Mouse (Mus musculus): ENCODE results near the gene Zfp354a.
"Not testable (repeated sequence)": the region's sequence is repeated elsewhere in the genome, so short reads cannot be mapped to it uniquely, and the experiment has no call there.

Zfp354a gene

DNA sequence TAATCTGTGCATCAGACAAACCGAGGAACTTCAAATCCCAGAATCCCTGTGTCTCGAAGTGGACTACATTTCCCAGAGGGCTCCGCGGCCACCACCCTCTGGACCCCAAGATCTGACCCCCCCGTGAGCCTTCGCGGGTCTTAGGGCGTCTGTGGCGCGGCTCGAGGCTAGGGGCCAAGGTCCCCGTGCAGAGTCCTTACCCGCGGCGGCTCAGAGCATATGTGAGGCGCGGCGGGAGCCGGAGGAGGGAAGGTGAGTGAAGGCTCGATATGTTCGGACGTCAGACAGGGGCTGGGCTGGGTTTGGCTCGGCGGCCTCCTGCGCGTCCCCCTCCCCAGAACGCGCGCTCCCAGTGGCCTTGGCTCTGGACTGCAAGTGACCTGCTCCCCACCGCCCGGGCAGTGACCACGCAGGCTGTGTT is at the start of gene Zfp354a:
TSS of gene Zfp354a (plus strand) at position 107 of the 421 bp plus-strand sequence.
- no peak for DNase-seq (ENCODE audit: low read depth, low spot score)

DNA sequence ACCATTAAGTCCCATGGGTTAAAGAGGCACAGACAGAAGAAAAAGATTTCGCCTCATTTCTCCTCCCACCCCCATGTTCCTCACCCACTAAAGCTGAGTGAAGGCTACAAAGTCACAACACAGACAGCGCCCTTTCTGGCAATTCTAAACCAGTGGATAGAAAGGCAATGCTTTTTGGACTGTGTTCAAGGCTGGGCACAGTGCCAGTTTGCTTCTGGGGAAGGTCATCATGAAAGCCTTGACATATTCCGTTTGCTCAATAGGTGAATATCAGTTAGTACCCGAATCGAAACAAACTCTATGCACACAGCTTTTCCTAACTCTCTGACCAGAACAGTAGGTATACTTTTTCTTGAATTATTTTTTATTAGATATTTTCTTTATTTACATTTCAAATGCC is 47.2 kb upstream of the Zfp354a start:
- DNase-seq (ENCODE audit: low read depth, low spot score) = no peak

DNA sequence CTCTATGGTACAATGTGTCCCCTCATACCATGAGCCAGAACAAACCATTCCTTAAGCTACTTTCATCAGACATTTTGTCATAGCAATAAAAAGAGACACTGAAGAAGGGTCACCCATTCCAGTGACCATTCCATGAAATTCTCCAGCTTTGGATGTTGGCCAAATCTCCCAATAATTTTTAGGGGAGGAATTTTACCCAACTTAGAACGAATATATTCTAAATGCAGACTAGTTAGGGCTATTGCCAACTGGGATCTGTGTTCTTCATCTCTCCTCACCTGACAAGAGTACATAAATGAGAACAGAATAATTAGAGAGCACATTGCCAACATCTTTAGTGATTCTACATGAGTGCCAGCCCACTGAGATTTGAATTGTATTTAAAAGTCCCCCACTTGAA is 45.1 kb upstream of the Zfp354a start, which contains the start of gene Olfr54:
TSS of gene Olfr54 (plus strand) at position 301 of the 400 bp plus-strand sequence.
- no peak for DNase-seq (ENCODE audit: low read depth, low spot score)

DNA sequence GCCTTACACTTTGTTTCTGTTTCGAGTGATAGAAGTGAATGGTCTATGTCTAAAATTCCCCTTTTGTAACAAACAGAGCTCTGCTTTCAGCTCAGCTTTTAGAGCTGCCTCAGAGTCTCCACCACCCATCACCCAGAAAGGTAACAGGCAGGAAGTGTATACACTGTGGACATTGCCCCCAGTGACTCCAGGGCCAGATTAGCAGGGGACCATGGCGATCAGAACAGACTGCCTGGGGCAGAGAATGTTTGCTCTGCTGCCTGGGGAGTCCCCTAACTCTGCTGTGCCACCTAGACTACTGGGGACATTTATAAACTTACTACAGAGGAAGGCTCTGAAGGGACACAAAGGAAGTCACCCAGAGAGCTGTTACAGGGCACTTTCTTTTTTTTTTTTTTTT is 42.7 kb upstream of the Zfp354a start:
- no peak for DNase-seq (ENCODE audit: low read depth, low spot score)

DNA sequence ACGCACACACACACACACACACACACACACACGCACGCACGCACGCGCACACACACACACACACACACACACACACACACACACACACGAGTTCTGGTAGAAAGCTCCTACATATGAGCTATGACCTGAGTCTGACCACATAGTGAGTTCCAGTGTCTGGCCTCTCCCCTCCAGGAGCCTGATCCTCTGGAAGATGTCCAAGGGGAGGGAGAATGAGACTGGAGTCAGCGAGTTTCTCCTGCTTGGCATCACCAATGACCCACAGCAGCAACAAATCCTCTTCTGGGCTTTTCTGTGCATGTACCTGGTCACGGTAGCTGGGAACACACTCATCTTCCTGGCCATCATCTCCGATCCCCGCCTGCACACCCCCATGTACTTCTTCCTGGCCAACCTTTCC is 32.2 kb upstream of the Zfp354a start:
- not testable (repeated sequence) for DNase-seq (ENCODE audit: low read depth, low spot score)

DNA sequence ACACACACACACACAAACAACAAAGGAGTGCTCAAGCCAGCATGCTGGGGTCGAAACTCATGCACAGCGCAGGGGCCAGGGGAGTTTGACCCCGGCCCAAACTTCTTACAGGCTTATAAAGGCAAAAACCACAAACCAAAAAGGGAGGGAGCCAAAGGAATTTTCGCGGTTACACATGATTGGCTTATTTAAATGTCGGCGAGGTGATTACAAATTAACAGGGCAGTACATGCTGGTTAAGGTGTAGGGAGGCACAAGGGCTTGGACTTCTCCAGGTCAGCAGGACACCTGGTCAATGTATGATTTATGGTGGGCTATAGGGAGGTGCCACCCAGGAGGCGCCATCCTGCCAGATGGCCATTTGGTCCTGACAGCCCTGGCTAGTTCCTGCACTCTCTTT is 29.7 kb upstream of the Zfp354a start:
- not testable (repeated sequence) for DNase-seq (ENCODE audit: low read depth, low spot score)

DNA sequence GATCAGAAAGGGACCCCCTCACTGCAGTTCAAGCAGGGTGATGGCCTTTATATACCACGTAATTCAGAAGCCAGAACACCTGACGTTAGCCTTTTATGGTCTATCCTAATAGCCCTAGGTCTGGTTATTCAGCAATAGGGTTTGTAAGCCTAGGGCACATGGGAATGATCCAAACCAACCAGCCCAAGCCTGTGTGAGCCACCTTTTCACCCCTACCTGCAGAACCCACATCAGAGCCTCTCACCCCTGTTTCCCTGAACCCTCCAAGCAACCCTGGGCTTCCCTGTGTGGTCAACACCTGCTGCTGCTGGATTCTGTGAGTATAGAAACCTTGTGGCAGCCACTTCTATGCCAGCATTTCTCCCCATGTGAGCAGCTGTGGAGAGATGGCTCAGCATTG is 28.8 kb upstream of the Zfp354a start:
- DNase-seq (ENCODE audit: low read depth, low spot score) = no peak

DNA sequence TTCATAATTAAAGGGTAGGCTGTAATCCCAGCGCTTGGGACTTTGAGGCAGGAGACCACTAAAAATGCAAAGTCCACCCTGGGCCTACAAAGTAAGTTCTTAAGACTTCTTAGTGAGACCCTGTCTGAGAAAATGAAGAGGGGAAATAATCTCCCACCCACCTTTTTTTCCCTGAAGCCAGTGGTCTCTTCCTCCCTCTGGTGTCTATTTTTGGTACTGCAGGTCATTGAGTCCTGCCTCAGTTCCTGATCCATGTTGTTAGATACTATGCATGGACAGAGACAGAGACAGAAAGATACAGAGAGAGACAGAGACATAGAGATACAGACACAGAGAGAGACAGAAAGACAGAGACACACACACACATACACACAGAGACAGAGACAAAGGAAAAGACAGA is 26.2 kb upstream of the Zfp354a start:
- peak; percentile 46 for DNase-seq (ENCODE audit: low read depth, low spot score)

DNA sequence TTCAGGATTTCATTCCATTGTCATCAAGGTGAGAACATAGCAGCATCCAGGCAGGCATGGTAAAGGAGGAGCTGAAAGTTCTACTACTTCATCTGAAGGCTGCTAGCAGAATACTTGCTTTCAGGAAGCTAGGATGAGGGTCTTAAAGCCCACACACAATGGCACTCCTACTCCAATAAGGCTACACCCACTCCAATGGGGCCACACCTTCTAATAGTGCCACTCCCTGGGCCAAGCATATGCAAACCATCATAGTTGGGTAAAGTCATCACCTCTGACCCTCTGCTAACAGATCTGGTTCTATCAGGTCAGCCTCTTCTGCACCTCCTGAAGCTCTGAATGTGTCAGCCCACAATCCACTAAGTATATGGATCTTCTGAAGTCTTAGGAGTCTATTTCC is 24.9 kb upstream of the Zfp354a start:
- DNase-seq (ENCODE audit: low read depth, low spot score) = not testable (repeated sequence)

DNA sequence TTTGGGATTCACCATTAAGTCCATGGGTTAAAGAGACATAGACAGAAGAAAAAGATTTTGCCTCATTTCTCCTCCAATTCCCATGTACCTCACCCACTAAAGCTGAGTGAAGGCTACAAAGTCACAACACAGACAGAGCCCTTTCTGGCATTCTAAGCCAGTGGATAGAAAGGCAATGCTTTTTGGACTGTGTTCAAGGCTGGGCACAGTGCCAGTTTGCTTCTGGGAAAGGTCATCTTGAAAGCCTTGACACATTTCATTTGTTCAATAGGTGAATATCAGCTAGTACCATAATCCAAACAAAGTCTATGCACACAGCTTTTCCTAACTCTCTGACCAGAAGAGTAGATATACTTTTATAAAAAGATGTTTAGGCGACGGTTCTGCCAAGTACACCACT is 23.1 kb upstream of the Zfp354a start:
- DNase-seq (ENCODE audit: low read depth, low spot score) = no peak

DNA sequence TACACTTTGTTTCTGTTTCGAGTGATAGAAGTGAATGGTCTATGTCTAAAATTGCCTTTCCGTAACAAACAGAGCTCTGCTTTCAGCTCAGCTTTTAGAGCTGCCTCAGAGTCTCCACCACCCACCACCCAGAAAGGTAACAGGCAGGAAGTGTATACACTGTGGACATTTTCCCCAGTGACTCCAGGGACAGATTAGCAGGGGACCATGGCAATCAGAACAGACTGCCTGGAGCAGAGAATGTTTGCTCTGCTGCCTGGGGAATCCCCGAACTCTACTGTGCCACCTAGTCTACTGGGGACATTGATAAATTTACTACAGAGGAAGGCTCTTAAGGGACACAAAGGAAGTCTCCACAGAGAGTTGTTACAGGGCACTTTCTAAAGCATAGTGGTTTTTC is 14.3 kb upstream of the Zfp354a start:
- not testable (repeated sequence) for DNase-seq (ENCODE audit: low read depth, low spot score)

DNA sequence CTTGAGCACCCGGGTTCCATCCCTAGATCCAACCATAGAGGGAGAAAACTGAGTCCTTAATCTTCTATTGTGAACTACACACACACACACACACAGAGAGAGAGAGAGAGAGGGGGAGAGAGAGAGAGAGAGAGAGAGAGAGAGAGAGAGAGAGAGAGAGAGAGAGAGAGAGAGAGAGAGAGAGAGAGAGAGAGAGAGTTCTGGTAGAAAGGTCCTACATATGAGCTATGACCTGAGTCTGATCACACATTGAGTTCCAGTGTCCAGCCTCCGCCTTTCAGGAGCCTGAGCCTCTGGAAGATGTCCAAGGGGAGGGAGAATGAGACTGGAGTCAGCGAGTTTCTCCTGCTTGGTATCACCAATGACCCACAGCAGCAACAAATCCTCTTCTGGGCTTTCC is 11.2 kb upstream of the Zfp354a start, which contains the start of gene Olfr1375:
TSS of gene Olfr1375 (plus strand) at position 301 of the 400 bp plus-strand sequence.
- not testable (repeated sequence) for DNase-seq (ENCODE audit: low read depth, low spot score)

DNA sequence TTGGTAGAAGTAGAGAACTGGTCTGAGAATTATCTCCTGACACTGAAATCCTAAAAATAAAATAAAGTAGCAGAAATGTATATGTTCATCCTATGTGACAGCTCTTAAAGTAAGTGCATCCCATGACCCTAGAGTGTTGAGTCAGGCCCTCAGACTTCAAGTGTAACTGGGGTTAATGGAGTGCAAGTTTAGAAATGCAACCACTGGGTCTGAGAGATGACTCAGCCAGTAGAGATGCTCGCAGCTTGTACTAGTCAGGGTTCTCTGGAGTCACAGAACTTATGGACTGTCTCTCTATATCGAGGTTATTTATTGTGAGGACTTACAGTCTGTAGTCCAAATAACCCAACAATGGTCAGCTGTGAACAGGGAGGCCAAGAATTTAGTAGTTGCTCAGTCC is 7.4 kb upstream of the Zfp354a start:
- no peak for DNase-seq (ENCODE audit: low read depth, low spot score)

DNA sequence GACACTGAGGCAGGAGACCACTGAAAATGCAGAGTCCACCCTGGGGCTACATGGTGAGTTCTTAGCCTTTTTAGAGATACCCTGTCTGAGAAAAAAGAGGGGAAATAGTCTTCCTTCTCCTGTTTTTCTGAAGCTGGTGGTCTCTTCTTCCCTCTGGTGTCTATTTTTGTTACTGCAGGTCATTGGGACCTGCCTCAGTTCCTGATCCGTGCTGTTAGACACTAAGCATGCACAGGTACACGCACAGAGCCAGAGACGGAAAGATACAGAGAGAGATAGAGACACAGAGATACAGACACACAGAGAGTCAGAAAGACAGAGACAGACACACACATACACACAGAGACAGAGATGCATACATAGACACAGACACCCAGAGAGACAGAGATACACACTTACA is 5.8 kb upstream of the Zfp354a start:
- DNase-seq (ENCODE audit: low read depth, low spot score) = no peak

DNA sequence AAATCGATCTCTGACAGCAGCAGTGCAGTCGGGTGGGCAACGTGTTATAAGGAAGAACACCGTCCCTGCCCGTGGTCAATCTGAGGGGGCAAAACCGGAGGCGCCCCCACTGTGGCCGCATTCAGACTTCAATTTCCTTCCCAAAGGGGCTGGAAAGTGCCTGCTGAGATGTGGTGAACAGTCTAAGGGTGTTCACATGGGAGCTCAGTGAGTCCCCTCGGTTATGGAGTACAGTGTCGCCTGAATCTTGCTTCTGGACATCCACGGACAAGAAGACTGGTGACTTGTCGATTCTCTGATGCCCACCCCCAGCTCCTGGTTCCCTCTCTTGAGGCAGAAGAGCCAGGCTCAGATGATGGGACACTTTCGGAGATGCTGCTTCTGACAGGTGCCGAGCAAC is 583 bp downstream of the Zfp354a start:
- no peak for DNase-seq (ENCODE audit: low read depth, low spot score)

DNA sequence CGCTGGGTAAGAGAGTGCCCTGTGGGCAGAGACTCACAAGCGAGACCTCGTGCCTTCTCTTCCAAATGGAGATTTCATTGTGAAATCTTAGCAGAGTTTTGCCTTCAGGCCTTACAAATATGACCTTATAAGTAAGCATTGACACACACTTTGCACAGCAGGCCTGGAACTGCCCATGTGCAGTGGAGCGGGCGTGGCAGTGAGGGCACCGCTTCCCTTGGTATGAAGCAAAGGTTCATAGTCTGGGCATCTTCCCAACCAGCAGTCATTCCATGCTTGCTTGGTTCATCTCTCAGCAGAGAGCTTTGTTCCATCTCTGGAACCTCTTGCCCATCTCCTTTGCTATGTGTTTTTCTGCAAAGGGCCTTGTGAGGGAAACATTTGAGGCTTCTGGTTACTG is 1.9 kb downstream of the Zfp354a start:
- no peak for DNase-seq (ENCODE audit: low read depth, low spot score)

DNA sequence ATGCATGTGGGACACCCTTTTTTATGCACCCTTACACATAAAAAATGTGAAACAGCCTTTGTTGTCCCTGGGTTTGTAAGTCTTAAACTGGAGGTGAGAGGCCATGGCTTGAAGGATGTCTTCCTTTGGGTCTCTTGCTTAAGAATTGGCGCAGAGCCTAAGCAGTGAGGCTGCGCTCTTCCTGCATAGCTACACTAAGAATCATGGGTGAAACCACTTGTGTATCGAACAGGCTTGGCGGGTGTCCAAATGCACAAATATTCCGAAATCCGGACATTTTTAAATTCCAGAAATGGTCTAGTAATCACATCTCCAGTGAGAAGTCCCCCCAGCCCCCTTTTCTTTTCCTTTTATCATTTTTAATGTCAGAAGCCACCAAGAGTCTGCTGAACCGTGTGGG is 4.2 kb downstream of the Zfp354a start:
- DNase-seq (ENCODE audit: low read depth, low spot score) = no peak

DNA sequence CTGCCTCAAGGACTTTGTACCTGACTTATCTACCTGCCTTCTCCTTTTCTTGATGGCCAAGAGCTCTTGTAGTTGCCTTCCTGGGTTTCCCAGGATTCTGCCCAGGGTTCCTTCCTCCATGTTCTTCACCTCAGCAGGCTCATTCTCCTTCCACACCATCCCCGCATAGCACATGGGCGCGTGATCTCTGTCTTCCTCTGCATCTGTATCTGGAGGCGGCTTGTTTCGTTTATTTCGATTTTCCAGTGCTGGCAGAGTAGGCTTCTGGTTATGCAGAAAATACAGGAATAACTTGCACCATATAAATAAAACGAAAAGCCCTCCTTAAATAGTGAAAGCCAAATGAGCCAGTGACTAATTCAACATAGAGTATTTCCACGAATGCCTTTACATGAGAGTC is 4.8 kb downstream of the Zfp354a start:
- DNase-seq (ENCODE audit: low read depth, low spot score) = no peak

DNA sequence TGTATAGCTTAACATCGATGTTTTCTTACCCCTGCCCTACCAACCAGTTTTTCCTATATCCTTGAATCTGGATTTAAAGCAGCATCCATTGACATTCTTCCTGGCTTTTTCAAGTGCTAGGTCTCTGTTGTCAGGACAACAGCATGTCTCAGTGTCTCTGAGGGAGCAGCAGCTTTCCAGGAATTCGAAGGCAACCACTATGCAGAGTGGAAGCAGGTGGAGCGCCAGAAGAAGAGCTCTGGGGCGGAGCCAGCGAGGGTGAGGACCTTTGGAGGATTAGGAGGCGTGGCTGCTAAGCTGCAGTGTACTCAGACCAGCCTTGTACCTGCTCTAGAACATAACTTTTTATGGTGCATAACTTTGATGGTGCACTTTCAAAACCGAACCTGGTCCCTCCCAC is 25.5 kb downstream of the Zfp354a start:
- DNase-seq (ENCODE audit: low read depth, low spot score) = no peak

DNA sequence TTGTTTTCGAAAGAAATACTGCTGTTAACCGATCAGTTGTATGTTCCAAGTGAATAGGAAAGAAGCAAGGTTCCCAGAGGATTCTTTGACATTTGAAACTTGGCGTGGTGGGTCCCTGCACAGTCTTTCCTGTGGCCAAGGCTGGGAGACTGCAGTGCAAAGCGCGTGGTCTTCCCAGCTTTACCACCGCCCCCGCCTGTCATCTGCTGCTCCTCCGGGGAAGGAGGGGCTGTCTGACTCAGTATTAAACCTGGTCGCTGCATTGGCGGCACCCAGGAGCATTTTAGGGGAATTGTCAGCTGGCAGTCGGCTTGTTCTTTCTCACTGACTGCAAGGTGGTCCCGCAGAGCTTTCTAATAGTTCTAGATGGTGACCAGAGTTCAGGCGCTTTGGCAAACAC is 26.2 kb downstream of the Zfp354a start:
- no peak for DNase-seq (ENCODE audit: low read depth, low spot score)

DNA sequence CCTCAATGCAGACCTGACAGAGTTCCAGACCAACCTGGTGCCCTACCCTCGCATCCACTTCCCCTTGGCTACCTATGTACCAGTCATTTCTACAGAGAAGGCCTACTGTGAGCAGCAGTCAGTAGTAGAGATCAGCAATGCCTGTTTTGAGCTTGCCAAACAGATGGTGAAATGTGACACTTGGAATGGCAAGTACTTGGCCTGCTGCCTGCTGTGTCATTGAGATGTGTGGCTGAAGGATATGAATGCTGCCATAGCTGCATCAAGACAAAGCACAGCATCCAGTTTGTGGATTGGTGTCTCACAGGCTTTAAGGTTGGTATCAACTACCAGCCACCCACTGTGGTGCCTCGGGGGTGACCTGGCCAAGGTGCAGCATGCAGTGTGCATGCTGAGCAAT is 48.2 kb downstream of the Zfp354a start:
- no peak for DNase-seq (ENCODE audit: low read depth, low spot score)

DNA sequence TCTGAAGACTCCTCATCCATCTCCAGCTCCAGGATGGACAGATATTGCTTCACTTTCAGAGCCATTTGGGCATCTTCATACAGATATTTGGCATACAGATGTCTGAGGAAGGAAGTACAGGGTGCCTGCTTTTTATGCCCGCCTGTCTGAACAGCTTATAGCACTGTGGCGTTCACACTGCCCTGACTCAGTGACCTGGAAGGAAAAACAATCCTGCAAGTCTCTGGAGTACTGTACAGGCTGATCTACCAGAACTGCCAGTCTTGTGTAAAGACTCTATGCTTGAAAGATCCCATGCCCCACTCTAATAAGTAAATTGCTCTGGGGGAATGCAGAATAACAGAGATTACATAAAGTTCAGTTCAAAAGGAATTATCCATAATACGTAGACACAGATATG is 51.6 kb downstream of the Zfp354a start:
- no peak for DNase-seq (ENCODE audit: low read depth, low spot score)
